Mouse (Mus musculus) A20 (cell line): ENCODE measurements around the gene Gse1.
"Not testable (repeated sequence)": the region's sequence is repeated elsewhere in the genome, so short reads cannot be mapped to it uniquely, and the experiment has no call there.

Experiments
- DNase-seq: peaks from one replicate; pipeline ENCODE4 v3.0.0-alpha.2; 2011; ENCODE audit warnings: low read depth, low spot score

Gse1 gene

DNA sequence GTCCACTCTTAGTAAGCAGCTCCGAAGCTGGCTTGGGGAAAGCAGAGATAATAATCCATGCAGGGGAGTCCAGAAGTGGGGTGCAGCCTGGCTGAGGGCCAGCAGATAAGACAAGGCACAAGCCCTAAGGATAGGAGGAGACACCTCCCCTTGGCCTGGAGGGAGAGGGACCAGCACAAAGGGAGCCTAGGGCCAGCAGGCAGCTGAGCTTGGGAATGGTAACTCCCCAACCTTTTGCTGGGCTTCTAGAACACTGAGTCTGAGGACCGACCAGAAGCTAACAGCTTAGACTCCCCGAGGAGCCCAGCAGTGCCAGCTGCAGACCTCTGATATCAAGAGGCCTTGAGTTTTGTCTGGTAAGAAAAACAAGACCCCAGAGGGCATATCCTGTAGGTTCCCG lies 115.9 kb downstream of the Gse1 start:
- no peak for DNase-seq

DNA sequence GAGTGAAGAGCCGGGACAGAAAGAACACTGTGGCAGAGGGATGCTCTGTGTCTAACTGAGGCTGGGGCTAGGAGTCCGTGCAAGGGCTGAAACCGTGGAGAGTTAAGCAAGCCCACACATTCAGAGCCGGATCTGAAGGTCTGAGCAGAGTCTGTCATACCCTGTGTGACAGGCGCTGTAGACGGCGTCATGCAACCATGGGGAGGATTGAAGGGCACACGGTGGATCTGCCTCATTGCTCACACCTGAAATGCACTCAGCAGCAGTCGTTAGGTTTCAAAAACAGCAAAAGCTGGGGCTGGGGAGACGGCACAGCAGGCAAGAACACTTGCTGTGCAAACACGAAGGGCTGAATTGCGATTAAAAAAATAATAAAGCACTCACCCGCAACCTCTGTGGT lies 116.3 kb downstream of the Gse1 start:
- peak; percentile 68 for DNase-seq

DNA sequence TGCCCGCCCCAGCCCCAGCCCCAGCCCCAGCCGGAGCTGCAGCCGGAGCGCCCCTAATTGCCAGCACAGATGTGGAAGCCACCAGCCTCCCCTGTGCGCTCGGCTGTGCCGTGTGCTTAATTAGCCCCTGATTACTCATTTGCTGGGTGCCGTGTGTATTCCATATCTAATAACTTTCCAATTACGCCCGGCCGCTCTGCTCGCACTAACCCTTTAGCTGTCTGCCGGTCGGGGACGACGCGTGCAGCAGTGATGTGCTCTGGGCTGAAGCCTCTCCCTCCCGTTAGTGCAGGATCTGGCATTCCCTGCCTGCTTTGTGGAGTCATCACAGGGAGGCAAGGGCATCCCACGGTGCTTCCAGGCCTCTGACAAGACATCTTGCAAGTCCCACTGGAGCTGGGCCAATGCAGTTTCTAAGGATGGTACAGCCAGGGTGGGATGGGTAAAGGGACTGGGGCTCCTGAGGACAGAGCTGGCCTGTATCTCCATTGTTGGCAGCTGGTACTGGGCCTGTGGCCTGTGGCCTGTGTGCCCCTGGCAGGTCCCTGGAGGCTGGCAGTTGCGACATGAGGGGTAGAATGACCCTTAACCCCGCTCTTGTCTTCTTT lies 119.6 kb downstream of the Gse1 start:
- DNase-seq = no peak

DNA sequence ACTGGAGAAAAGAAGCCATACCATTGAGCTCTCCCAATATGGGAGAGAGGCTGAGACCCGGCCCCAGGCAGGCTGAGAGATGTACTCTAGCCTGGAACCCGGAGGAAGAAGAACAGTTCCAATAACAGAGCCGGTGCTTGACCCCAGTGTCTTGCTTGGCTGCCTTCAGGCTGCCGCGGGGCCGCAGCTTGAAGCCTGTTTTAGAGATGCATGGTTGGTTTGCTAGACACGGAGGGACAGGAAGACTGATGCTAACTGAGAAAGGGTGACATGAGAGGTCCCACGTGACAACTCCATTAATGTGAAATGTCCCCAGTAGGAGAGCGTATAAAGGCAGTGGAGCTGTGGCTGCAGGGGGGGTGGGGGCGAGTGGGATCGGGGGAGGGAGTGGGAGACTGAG lies 120.7 kb downstream of the Gse1 start:
- DNase-seq = peak; percentile 77

DNA sequence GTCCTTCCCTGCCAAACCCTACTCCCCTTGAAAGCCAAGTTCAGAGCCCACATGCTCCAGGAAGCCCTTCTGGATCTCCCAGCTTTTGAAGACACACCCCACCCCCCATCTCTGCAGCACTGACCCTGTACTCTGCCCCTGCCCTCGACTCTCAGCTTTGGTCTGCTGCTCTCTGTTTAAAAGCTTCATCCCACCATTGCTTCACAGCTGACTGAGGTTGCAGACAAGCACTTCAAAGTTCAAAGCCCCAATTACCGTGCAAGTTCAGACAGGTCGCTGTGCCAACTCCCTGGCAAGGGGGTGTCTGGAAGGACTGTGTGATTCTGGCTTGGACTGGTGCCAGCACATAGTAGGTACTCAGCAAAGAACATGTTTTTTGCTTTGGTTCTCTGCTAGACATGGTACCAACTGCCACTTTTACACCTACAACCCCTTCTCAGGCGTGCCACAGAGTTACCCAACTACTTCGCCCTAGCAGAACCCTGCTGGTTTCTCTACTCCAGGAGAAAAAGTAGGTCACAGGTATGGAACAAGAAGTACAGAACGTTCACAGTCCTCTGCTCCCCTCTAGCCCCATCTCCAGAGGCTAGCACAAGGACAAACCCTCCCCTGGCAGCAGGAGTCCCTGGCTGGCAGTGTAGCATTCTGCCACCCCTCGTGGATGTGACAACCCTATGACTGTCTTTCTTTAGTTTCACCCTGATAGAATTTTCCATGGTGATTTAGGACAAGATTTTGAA lies 123.2 kb downstream of the Gse1 start:
- DNase-seq = no peak

DNA sequence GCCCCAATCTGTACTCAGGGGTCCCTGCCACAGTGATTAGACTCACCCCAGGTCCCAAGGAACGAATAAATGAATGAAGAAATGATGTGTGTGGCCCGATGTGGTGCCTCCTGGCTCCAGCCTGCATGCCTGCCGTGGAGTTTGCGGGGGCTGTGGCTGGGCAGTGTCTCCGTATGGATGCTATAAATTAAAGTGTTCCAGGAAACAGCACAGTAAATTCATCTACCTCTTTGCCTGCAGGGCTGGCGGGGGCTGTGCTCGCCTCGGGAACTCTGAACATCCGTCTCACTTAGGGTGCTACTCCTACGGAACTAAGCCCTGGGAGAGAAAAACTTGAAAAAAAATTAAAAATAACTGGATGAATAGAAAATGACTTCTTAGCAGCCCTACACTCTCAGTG lies 123.8 kb downstream of the Gse1 start:
- DNase-seq = no peak

DNA sequence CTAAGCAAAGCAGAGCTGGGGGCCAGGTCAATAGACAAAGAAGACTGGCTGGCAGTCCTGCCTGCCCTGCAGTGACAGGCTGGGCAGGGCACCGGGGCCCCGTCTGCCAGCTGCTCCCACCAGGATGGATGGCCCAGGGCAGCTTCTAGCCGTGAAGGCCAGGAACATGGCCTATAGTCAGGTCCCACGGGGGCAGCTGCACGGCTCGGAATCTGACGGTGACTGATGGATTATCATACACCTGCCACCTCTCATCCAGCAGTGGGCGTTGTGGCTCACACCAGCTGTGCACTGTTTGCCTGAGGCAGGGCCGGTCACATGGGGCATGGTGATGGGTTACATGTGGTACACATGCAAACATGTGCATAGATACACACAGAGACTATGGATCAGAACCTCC lies 127.8 kb downstream of the Gse1 start:
- DNase-seq = no peak

DNA sequence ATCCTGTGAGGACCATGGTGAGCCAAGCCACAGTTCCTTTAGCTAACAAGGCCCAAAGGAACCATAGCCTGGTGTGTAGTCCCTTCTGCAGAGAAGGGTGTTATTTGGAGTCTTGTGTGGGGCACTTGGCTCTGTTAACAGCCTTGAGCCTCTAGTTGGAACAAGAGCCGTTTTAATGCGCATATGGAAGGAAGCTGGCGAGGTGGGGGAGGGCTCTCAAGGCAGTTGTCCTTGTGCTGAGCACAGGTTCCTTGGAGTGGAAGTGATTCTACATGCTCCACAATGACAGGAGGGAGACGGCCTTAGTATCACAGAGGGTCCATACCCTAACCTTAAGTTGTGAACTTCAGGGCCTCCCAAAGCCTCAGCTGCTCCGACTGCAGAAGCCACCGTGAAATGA lies 129.2 kb downstream of the Gse1 start:
- no peak for DNase-seq

DNA sequence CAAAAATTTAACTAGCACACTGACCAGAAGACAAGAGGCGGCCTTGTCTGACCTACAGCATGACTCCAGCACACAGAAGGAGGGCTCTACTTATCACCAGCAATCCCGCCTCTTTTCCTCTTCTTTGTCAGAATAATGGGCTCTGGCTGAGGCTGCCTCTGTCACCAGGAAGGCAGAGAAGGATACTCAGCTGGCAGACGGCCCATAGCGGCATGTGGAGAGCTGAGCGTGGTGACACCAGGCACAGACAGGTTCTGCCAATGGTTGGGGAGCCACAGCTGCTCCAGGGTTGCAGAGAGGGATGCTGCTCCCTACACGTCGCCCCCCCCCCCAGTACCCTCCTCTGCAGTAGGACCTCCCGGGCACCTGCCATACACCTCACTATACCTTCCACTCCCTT lies 133.0 kb downstream of the Gse1 start:
- DNase-seq = no peak

DNA sequence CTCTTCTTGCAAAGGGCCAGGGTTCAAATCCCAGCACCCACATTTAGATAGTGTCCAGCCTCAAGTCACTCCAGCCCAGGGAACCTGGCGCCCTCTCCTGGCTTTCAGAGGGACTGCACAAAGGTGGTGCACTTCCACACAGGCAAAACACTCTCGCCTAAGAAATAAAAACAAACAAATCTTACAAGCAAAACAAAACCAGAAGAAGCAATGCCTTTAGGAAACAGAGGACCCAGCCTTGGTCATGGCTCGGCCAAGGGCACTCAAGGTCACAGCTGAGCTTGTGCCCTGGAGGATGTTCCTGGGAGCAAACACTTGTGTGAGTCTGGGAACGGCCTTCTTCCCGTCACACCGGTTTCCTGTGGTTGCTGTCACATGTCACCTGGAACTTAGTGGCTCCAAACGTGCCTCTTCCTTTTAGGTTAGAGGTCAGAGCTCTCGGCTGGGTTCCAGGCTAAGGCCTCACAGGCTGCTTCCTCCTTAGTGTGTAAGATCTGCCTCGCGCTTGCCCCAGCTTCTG lies 135.4 kb downstream of the Gse1 start:
- peak; percentile 58 for DNase-seq

DNA sequence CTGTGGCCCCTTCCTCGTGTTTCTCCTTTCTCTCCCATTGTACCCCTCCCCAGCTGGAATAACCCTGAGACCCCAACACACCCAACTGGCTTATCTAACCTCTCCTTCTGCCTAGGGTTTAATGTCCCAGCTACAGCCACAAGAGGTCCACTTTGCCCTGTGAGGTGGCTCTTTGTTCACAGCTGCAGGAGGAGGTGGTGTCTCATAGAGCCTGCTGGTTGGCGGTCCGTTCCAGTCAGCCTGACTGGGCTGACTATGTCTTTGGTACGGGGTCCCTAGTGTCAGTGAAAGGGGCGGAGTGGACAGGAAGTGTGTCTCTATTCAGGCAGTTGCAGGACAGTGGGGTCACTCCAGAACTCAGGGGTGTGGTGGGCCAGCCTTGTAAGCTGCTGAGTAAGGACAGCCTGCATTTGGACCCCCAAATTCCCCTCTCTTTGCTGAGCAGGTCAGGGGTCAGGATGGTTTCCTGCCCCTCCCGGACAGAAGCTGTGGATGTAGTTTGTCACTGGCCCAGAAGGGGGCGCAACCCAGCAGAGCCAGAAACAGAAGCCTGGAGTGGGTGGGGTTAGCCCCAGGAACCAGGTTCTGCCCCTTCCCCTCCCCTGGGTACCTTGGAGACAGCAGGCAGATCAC lies 136.0 kb downstream of the Gse1 start:
- peak; percentile 59 for DNase-seq

DNA sequence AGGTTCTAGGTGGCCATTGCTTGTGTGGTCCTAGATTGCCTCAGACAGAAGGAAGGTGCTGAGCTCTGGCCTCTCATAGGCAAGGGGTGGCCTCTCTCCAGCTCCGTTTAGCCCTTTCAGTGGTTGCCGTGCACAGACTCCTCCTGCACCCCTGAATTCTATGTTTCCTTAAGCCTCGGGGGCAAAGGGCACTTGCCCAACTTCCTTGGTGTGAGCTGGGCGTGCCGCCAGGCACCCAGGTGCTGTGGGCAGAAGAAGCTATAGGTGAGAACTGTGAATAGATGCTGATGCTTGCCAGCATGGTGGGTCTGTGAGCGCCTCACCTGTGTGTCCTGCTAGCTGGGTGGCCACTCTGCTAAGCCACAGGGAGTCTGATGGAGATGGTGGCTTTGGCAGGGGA lies 138.6 kb downstream of the Gse1 start:
- DNase-seq = no peak

DNA sequence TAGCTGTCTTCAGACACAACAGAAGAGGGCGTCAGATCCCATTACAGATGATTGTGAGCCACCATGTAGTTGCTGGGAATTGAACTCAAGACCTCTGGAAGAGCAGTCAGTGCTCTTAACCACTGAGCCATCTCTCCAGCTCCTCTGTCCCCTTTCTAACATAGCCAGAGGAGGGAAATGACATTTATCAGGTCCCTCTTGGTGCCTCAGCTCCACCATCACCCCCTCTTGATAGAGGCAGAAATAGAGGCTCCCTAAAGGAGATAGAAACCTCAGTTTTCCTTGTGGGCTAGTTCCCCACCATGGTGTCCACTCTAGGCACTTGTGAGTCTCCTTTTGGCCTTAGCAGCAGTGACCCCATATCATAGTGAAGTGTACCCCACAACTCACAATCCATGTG lies 139.9 kb downstream of the Gse1 start:
- not testable (repeated sequence) for DNase-seq

DNA sequence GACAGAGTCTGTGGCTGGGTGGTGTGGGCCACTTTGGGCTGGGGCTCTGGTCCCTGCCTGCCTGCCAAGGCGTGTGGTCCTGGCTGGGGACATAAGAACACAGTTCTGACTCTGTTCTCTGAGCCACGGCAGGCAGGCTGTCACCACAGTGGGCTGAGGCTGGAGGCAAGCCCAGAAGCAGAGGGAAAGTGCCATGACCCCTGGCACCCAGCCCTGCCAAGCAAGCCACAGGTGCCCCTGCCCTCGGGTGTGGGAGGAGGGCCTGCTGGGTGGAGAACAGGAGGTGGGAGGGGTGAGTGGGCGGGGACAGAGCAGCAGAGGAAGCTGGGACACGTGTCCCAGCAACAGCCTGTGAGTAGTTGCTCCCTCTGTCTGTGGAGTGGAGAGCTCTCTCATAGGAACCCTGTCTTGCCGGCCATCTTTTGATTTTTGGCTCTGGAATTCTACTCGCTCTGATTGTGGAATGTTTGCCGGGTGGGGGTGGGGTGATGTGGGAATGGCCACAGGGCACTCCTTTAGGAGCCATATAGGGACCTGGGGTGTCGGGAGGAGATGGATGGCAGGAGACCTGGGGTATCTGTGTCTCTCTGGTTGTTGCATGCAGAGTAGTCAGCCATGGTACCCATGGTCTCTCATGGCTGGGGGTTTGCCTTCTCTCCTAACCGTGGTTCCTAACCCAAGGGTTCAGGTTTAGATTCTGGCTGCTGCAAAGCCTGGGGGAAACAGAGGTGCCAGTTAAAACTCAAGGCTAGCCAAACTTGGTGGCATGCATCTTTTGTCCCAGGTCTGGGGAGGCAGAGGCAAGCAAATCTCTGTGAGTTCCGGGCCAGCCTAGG lies 140.8 kb downstream of the Gse1 start:
- DNase-seq = peak; percentile 87

DNA sequence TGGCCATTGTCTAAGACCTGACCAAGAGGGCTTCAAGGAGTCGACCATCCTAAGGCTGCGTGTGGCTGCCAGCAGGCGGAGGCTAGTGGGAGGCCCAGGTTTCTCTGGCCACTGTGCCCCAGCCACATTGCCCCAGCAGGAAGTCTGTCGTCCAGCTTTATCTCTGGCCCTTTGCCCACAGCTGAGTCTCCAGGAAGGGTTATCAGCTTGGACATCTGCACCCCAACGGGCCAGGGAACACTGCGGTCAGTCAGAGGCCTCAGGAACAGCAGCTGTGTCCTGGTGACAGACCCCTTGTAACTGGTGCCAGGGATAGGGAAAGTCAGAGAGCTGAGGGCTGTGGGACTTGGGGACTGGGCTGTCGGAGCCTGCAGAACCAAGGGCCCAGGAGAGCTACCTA lies 141.7 kb downstream of the Gse1 start:
- no peak for DNase-seq

DNA sequence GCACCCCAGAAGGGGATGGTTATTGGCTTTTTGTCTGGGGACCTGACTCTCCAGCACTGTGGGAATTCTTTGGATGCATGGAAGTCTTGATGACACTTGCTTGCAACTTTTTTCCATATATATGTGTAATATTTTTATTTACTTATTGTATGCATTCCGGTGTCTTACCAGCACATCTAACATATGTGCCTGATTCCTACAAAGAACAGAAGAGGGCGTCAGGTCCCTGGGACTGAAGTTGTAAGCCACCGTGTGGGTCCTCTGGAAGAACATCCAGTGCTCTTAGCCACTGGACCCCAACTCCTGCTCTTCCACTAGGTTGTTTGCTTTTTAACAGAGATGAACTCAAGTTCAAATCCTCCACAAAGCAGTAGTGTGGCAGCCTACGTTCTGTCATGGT lies 142.2 kb downstream of the Gse1 start:
- no peak for DNase-seq

DNA sequence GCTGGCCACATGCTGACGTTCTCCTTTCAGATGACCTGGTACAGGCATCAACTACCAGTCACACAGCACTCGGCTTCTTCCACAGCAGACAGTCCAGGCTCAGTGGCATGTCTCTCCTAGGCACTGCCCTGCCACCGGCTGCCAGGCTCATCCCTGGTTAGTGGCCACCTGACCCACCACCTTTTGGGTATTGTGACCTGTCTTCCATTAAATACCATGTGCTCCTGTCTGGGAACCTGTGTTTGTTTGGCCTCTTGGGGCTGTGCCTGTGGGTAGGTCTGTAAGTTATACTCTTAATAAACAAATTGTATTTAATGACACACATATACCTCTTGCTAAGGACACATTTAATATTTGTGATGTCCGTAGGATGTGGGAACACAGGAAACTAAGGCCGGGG lies 142.9 kb downstream of the Gse1 start:
- DNase-seq = no peak

DNA sequence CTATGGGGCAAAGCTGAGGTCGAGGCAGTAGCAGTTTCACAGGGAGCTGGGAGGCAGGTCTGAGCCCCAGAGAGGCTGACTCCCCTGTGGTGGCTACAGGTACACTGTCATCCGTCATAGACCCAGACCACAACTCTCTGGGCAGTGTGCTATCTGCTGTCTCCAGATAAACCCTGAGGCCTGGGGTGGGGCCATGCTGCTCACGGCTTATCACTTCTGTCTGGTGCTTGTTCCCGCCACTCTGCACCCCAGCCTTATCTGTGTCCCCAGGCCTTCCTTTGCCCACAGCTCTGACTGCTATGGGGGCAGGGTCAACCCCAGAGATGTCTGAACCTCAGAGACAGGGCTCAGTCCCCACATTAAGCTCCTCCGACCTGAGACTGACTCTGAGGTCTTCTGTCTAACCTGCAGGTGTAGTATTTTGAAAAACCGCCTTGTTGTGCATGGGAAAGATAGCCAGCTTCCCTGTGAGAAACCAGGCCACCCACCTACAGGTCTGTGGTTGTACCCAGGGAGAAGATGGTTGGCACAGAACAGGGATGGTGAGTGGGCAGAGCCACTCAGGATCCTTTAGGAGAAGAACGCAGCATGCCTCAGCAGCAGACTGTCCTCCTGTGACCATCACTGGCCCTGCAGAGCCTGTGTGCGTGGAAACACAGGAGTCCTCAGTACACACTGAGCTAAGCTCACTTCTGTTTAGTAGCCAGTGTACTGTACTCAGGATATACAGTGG lies 143.6 kb downstream of the Gse1 start:
- no peak for DNase-seq

DNA sequence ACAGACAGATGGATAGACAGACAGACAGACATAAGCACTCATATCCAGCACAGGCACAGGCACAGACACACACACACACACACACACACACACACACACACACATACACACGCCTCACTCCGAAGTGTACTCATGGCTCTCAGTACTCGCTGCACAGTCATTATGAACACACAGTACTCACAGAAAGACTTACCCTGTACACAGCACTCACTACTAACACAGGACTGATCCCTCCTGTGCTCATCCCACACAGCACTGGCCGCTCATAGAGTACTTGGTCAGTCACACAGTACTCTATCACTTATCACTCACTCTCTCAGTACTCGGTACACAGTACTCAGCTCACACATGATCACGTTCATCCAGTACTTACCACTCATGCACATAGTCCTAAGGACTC lies 144.4 kb downstream of the Gse1 start:
- no peak for DNase-seq

DNA sequence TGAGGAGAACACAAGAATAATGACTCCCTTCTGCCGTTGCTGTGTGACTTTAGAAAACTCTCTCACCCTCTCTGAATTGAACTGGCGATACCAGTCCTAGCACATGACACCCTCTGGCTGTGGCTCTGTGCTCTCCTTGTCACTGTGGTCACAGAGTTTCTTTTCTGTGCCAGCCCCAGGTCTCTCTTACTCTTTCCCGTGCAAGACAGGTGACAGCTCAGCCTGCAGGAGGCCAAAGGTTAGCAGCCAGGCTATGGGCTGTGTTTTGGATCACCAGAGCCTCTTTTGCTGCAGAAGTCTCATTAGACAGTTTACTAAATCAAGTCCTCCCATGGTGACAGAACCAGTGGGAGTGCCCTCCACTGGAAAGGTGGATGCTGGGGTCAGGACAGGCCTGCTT lies 145.4 kb downstream of the Gse1 start:
- DNase-seq = no peak

DNA sequence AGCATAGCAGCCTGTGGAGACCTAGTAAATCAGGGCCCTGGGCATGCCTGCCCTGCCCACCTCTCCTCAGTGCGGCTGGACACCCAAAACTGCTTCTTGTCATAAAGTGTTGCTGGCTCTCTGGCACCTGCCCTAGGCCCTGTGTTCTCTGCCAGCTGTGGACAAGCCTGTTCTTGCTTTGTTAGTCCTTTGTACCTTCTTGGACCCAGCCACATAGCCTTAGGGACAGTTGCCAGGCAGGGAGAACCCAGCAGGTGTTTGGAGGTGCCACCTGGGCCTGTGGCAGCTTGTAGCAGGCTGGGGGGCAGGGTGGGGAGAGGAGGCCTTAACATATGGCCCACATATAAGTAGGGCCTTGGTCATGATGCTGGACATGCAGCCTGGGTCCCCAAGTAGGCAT lies 145.8 kb downstream of the Gse1 start:
- DNase-seq = no peak
